Mouse (Mus musculus): ENCODE results near the gene Pnmt. TPM values are rescaled to one million over a fixed set of nuclear protein-coding genes. Genes with fewer than 3 reads are reported as not detected.
A peak's percentile ranks its signal among the peaks of the same experiment; 100 is the strongest.
"Not testable (repeated sequence)": the region's sequence is repeated elsewhere in the genome, so short reads cannot be mapped to it uniquely, and the experiment has no call there.

Gene Pnmt
- total RNA-seq, 4 experiments from 2014 or later, result 2.7 to 6.6 (median 3.8) TPM

GRCm38 (mm10) chr11:98357396-98358160 lies 28.7 kb upstream of the Pnmt start:
- no peak for DNase-seq (ENCODE audit: low spot score in 2 of 2)

- DNase-seq (ENCODE audit: low spot score in 2 of 2), result peak; percentile 81 to 84
Measured at GRCm38 (mm10) chr11:98358161-98359083, 27.8 kb upstream of the Pnmt start, which contains the start of gene Stard3. Gene Stard3 (plus strand): TSS chr11:98358368.

- DNase-seq (ENCODE audit: low spot score in 2 of 2), result no peak
Measured at GRCm38 (mm10) chr11:98360866-98361521, 25.3 kb upstream of the Pnmt start.

GRCm38 (mm10) chr11:98363817-98364216 lies 22.4 kb upstream of the Pnmt start:
- no peak for DNase-seq (ENCODE audit: low spot score in 2 of 2)

GRCm38 (mm10) chr11:98364410-98364809 lies 21.8 kb upstream of the Pnmt start:
- DNase-seq (ENCODE audit: low spot score in 2 of 2), result no peak

GRCm38 (mm10) chr11:98366290-98366689 lies 20.0 kb upstream of the Pnmt start:
- no peak for DNase-seq (ENCODE audit: low spot score in 2 of 2)

- DNase-seq (ENCODE audit: low spot score in 2 of 2), result no peak
Measured at GRCm38 (mm10) chr11:98367171-98367862, 18.9 kb upstream of the Pnmt start.

- no peak for DNase-seq (ENCODE audit: low spot score in 2 of 2)
Measured at GRCm38 (mm10) chr11:98367863-98368186, 18.4 kb upstream of the Pnmt start.

- DNase-seq (ENCODE audit: low spot score in 2 of 2), result no peak
Measured at GRCm38 (mm10) chr11:98369337-98369736, 16.9 kb upstream of the Pnmt start.

GRCm38 (mm10) chr11:98370588-98370987 lies 15.7 kb upstream of the Pnmt start:
- no peak for DNase-seq (ENCODE audit: low spot score in 2 of 2)

- DNase-seq (ENCODE audit: low spot score in 2 of 2), result no peak
Measured at GRCm38 (mm10) chr11:98371556-98372240, 14.6 kb upstream of the Pnmt start.

GRCm38 (mm10) chr11:98372406-98372805 lies 13.8 kb upstream of the Pnmt start:
- no peak for DNase-seq (ENCODE audit: low spot score in 2 of 2)

- no peak for DNase-seq (ENCODE audit: low spot score in 2 of 2)
Measured at GRCm38 (mm10) chr11:98373244-98373643, 13.0 kb upstream of the Pnmt start.

- DNase-seq (ENCODE audit: low spot score in 2 of 2), result no peak
Measured at GRCm38 (mm10) chr11:98374266-98374665, 12.0 kb upstream of the Pnmt start.

GRCm38 (mm10) chr11:98376756-98377155 lies 9.5 kb upstream of the Pnmt start:
- no peak for DNase-seq (ENCODE audit: low spot score in 2 of 2)

GRCm38 (mm10) chr11:98377787-98378186 lies 8.5 kb upstream of the Pnmt start:
- peak in 1 of 2 experiments; percentile 84 for DNase-seq (ENCODE audit: low spot score in 2 of 2)

GRCm38 (mm10) chr11:98379379-98379778 lies 6.9 kb upstream of the Pnmt start:
- no peak for DNase-seq (ENCODE audit: low spot score in 2 of 2)

GRCm38 (mm10) chr11:98380106-98380505 lies 6.1 kb upstream of the Pnmt start:
- no peak for DNase-seq (ENCODE audit: low spot score in 2 of 2)

- DNase-seq (ENCODE audit: low spot score in 2 of 2), result no peak
Measured at GRCm38 (mm10) chr11:98381651-98382050, 4.6 kb upstream of the Pnmt start.

GRCm38 (mm10) chr11:98382405-98382804 lies 3.8 kb upstream of the Pnmt start:
- not testable (repeated sequence) for DNase-seq (ENCODE audit: low spot score in 2 of 2)

Measured in gastrocnemius, adult 8-10 months (tissue).